Mouse (Mus musculus) olfactory bulb, adult 2 months (tissue): ENCODE results near the gene Ctsc. TPM values are rescaled to one million over a fixed set of nuclear protein-coding genes. Genes with fewer than 3 reads are reported as not detected.
A peak's percentile ranks its signal among the peaks of the same experiment; 100 is the strongest.

ENCODE experiments used
- H3K27ac ChIP-seq: fragments of 200-500 bp; 2 replicates; pipeline ENCODE4 v1.5.1; 2012; ENCODE audit warnings: low read depth, low read length; ENCODE audit not compliant: insufficient read depth
- H3K4me1 ChIP-seq: fragments of 200-500 bp; 2 replicates; pipeline ENCODE4 v1.6.1; 2012; ENCODE audit warnings: low read length; ENCODE audit not compliant: control insufficient read depth, insufficient read depth
- H3K4me3 ChIP-seq: fragments of 200-500 bp; 2 replicates; pipeline ENCODE4 v1.5.1; 2012; ENCODE audit warnings: mild to moderate bottlenecking, low read depth, low read length, moderate library complexity; ENCODE audit not compliant: insufficient read depth
- CTCF ChIP-seq: fragments of 200-500 bp; IDR thresholded peaks from 2 replicates; pipeline ENCODE4 v1.5.1; 2012; ENCODE audit warnings: low read depth, mild to moderate bottlenecking, low read length, moderate library complexity; ENCODE audit not compliant: insufficient read depth
- POLR2A ChIP-seq: fragments of 200-500 bp; IDR thresholded peaks from 2 replicates; pipeline ENCODE4 v1.6.1; 2012; ENCODE audit warnings: mild to moderate bottlenecking, low read depth, low read length, moderate library complexity; ENCODE audit not compliant: insufficient read depth
- WGBS: fragments of 180-500 bp; shearing (Covaris S2); methylation state at CpG from one replicate; pipeline ENCODE4 v1.1.7; 2018; 5-methylcytosine and 5-hydroxymethylcytosine counted together
- polyA plus RNA-seq: library from polyadenylated mRNA; stranded (reverse); fragments of >200 nt; gene quantifications from 2 replicates; pipeline ENCODE4 v1.2.4, GENCODE M21; 2012; ENCODE audit warnings: low replicate concordance; ENCODE audit not compliant: missing spikeins, insufficient read depth, insufficient read length

Gene Ctsc
- polyA plus RNA-seq, 1 experiment = not detected

DNA sequence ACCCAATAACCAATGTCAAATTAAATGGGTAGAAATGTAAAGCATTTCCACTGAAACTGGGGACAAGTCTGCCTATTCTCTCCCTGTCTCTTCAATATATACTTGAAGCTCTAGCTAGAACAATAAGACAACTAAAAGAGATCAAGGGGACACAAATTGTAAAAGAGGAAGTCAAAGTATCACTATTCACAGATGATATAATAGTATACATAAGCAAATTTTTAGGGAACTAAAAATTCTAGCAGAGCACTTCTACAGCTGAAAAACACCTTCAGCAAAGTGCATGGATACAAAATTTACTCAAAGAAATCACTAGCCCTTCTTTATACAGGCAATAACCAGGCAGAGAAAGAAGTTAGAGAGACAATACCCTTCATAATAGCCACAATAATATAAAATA lies 23.0 kb upstream of the Ctsc start:
- H3K4me3 ChIP-seq = no peak overlapping the region
- no peak for TF ChIP-seq POLR2A
- no peaks in the 10 kb centered on the region for H3K4me1 ChIP-seq
- no peak overlapping the region for H3K27ac ChIP-seq

DNA sequence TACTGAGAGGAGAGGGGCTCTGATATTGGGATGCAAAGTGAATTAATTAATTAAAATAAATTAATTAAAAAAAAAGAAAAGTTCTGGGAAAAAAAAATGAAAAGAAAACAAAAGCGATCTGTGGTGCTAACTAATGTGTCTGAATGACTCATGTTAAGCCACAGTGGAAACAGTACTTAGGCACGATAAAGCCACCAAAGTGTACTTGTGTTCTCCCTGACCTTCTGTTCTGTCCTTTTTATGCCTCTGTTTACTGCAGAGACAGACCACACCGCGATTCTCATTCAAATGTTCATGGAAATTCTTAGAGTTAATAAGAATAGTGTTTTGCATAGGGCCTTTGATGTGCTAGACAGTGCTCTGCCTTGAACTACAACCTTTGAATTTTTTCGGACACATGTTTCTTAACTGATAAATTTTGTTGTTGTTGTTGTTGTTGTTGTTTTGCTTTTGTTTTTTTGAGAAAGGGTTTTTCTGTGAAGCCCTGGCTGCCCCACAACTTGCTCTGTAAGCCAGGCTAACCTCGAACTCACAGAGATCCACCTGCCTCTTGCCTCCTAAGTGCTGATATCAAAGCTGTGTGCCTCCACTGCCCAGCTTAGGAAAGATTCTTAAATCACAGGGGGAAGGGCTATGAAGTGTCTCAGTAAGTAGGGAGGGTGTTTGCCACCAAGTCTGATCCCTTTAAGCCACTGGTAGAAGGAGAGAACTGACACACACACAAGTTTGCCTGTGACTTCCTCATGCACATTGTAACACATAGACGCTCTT lies 18.5 kb upstream of the Ctsc start:
- 72% methylated on average over 7 of the region's 7 CpGs for WGBS
- no peak overlapping the region for H3K27ac ChIP-seq
- no peak for TF ChIP-seq POLR2A
- no peak for TF ChIP-seq CTCF

DNA sequence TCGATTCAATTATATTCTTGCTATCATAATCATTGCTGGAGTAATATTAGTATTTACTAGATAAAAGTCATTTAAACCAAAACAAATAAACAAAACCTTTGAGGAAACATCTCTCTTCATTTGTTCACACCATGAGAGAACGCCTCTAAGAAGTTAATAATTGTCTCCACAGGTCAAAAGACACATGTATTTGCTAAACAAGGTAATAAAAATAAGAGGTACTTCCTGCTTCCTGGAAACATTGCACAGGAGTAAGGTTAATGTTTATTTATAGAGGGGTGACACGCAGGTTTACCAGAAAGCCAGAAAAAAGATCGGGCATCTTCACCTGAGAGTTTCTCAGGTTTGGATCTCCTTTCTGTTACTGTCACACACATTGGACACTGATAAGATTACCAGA lies 16.1 kb upstream of the Ctsc start:
- H3K4me3 ChIP-seq = no peak overlapping the region
- TF ChIP-seq CTCF (no peak), POLR2A (no peak)
- H3K4me1 ChIP-seq = no peaks in the 10 kb centered on the region
- 86% methylated on average over 4 of the region's 4 CpGs for WGBS
- no peak overlapping the region for H3K27ac ChIP-seq

More for the DNA sequence above, 18.5 kb upstream of the Ctsc start:
- no peaks in the 10 kb centered on the region for H3K4me1 ChIP-seq
- no peak overlapping the region for H3K4me3 ChIP-seq

DNA sequence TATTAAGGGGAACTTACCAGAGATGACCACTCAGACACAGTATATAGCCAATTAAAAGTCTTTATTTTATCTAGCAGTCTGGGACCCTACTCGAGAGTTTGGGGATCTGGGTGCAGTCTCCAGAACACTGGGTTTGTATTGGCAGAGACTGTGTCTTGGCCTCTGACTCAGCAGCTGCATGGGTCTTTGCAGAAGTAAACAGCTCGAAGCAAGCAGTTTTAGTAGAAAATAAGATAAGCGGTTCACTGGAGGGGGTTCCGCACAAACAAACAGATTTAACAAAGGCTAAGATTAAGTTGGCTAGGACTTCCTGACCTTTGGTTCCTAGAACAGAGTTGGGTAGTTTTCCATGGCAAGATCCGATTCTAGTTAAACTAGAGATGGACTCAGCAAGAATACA lies 13.0 kb upstream of the Ctsc start:
- Histone ChIP-seq H3K4me1 (no peaks in the 10 kb centered on the region), H3K4me3 (no peak overlapping the region), H3K27ac (no peak overlapping the region)
- 83% methylated on average over 5 of the region's 5 CpGs for WGBS
- TF ChIP-seq POLR2A (no peak), CTCF (no peak)

DNA sequence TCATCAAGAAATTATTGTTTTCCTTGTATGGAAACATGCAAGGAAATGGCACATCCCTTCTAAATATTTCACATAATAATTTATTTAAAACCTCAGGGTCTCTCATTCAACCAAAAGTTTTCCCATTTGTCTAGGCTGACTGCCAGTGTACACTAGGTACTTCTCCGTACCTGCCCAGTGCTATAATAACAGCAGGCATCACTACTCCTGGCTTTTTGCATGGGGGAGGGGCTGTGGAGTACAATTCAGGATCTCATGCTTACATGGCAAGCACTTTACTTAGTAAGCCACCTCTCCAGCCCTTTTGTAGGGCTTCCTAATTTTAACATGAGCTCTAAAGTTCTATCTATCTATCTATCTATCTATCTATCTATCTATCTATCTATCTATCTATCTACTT lies 8.0 kb upstream of the Ctsc start:
- H3K4me3 ChIP-seq = no peak overlapping the region
- no peaks in the 10 kb centered on the region for H3K4me1 ChIP-seq
- WGBS = 91% methylated on average over 1 of the region's 1 CpGs
- no peak for TF ChIP-seq POLR2A
- no peak for TF ChIP-seq CTCF
- H3K27ac ChIP-seq = no peak overlapping the region

DNA sequence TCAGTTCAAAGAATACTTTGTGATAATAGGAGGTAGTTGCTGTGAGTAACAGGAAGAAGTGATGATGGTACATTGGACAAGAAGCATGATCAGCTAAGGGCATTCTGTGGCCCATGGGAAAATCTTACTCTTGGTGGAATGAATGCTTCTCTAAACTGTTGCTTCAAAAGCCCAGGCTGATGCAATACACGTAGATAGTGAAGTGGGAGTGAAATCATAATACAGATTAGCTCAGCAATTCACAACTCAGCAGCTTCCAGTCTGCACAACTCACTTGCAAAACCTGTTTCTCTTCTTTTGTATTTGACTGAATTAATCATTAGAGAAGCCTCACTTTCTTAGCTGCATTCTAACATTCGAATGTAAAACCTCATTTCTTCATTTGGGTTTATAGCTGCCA lies 6.4 kb upstream of the Ctsc start:
- H3K4me3 ChIP-seq = no peak overlapping the region
- H3K4me1 ChIP-seq = no peaks in the 10 kb centered on the region
- TF ChIP-seq POLR2A (no peak), CTCF (no peak)
- 61% methylated on average over 2 of the region's 2 CpGs for WGBS
- no peak overlapping the region for H3K27ac ChIP-seq

DNA sequence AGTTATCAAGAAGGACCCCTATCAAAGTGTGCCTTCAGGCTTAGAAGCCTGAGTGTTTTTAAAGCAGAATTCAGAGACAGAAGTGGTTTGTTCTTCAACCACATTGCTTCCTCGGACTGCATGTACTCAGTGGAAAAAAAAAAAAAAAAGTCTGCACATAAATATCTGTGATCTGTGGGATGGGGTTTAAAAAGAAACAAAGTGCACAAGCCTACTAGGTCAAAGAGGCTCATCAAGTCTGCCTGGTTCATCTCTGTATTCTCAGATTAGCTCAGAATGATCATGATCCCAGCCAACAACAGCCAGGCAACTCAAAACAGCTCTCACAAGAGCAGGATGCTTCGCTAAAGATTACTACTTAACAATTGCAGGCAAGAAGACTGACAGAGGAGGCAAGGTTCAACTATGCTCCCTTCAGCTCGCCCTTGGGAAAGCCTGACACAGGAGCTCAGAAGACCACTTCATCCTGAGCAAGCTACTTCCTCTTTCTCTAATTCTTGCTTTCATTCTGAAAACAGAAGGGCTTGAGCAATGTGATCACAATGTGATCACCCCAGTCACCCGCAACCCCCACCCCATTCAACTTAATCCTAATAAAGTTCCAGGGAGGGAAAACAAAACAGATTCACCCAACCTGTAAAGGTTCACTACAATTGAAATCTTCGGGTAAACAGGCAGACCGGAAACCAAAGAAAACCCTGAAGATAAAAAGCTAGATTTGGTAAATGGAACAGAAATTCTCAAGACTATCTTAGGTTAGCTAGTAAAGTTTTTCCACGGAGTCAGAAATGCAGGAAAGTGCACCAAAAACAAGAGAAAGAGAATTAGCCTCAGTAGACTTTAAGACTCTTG lies 745 bp upstream of the Ctsc start:
- peak overlapping the region; percentile 46; the same call in 1 of the 2 replicates for H3K4me3 ChIP-seq
- peaks cover 6% of the 10 kb centered on the region for H3K4me1 ChIP-seq
- H3K27ac ChIP-seq = no peak overlapping the region
- WGBS = 47% methylated on average over 7 of the region's 7 CpGs
- TF ChIP-seq CTCF (no peak), POLR2A (no peak)

DNA sequence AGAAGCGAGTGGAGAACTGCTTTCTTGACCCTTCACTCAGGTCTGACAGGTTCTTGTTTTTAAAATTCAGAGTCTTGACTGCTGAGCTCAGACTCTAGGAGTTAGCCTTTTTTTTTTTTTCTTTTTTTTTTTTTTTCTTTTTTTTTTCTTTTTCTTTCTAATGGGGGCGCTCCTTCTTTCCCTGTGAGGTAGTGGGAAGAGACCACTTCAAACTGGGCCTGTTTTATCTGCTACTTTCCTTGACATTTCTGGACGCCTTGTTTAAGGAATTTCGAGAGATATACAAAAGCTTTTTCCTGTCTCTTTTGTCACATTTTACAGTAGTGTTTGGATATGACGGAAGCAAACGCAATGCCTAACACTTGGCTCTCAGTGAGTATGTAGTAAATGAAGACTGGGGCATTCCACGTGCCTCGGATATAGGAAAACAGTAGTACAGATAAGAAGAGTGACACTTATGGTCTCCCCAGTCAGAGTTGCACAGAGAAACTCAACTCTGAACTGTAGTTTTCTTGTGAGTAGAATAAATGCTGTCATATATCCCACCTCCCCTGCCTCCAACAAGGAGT lies 827 bp downstream of the Ctsc start:
- H3K4me1 ChIP-seq = peaks cover 6% of the 10 kb centered on the region
- TF ChIP-seq POLR2A = no peak
- no peak for TF ChIP-seq CTCF
- H3K4me3 ChIP-seq = no peak overlapping the region
- WGBS = 66% methylated on average over 8 of the region's 8 CpGs
- H3K27ac ChIP-seq = no peak overlapping the region

DNA sequence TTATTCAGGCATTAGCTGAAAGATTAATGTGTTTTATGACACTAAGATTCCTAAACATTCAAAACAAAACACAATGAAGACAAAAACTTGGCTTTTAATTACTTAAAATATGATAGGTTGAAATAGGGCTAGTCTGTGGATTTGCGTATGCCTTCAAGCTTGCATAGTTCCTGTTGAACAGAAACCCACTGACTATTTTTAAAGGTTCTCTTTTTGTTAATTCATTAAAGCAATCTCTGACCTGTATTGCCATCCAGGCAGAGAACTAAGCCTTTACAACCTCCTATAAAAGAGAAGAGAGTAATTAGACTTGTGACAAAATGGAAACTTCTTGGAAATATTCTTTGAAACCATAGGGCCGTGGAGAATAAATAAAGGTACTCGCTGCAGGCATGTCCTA lies 7.4 kb downstream of the Ctsc start:
- no peaks in the 10 kb centered on the region for H3K4me1 ChIP-seq
- no peak overlapping the region for H3K27ac ChIP-seq
- 85% methylated on average over 3 of the region's 3 CpGs for WGBS
- H3K4me3 ChIP-seq = no peak overlapping the region
- TF ChIP-seq CTCF = no peak
